Mouse (Mus musculus) gastrocnemius, postnatal 25 days (tissue): ENCODE data around the gene Adcy7. TPM values are rescaled to one million over a fixed set of nuclear protein-coding genes. Genes with fewer than 3 reads are reported as not detected.

Source experiments
- DNase-seq: peaks from one replicate; pipeline ENCODE4 v3.0.0; 2022
- total RNA-seq, 2 experiments: library from RNA; stranded (reverse); gene quantifications; 1 replicate in 1 of 2; 2 replicates in 1 of 2; pipeline ENCODE4 v1.2.3; 2021

The Adcy7 gene
- total RNA-seq, 2 experiments from 2014 or later: 6.7 to 7.9 TPM

DNA sequence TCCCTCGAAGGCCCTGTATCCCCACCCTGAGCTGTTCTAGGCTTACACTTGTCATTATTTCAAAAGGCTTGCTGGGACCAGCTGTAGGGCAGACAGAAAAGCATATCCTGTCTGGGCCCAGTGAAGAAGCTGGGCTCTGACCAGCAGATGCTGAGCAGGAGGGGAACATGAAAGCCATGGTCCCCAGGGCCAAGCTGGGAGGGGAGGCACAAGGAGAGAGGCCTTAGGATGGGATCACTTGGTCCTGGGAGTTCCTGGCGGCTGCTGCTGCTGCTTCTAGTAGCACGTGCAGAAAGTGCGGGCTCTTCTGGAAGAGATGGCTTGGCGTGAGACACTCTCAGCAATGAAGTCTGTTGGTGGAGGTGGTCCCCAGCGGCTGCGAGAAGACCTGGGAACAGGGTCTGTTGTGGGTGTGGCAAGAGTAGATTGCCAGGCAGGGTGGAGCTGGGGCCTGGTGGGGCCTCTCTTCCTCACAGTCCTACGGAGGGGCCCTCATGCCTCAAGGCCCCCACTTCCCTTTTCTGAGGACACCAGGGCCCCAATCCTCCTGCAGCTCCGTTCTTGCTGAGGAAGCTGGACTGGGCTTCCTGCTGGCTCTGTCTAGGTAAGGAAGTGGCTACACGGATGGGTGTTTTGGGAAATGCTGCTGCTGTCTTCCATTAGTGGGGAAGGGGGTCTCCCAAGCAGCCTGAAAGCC lies 27.9 kb downstream of the Adcy7 start:
- peak; percentile 56 for DNase-seq

GRCm38 (mm10) chr8:88301589-88302437 lies 29.6 kb downstream of the Adcy7 start:
- DNase-seq: no peak

GRCm38 (mm10) chr8:88305814-88306213 lies 33.6 kb downstream of the Adcy7 start:
- no peak for DNase-seq

DNA sequence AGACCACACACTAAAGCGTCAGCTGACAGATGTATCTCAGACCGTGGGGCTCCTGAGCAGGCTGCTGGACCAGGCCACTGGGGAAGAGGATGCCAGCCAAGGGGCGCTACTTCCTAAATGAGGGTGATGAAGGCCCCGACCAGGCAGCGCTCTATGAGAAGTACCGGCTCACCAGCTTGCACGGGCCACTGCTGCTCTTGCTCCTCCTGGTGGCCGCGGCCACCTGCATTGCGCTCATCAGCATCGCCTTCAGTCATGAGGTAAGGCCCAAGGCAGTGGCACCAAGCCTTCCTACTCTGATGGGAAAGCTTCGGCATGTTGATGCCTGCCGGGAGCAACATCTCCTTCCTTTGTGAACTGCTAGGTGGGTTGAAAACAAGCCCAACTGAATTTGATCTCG lies 34.3 kb downstream of the Adcy7 start:
- no peak for DNase-seq

DNA sequence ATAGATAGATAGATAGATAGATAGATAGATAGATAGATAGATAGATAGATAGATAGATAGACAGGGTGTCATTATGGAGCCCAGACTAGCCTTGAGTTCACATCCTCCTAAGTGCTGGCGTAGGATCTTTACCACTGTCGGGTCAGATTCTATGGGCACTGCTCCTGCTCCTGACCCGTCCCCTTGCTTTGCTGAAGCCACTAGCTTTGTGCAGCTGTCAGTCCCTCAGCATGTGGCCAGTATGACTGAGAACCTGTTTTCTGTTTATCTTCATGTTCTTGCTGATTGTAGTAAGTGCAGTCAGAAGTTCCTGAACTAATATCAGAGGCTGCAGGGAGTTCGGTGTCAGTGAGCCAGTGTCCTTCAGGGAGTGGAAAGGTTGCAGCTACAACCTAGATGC lies 35.5 kb downstream of the Adcy7 start:
- no peak for DNase-seq

DNA sequence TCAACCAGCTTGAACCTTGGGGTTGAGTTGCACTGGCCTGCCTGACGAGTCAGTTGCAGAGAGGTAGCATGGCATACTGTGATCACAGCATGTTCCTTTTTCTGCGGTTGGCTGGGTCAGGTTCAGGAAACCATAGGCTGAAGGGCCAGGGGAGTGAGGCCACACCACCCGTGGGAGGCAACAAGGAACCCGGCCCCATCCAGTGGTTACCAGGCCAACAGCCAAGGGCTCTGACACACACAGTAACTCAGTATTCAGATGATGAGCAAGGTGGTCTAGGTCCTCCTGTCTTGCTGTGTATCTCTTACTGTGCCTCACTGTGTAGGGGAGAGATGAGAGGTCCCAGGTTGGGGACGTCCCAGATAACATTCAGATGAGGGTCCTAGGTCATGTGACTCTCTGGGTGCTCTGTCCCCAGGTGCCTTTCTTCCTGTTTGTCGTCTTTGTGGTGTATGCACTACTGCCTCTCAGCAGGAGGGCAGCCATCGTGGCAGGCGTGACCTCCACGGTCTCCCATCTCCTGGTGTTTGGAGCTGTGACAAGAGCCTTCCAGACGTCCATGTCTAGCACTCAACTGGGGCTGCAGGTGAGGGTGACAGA lies 37.2 kb downstream of the Adcy7 start:
- no peak for DNase-seq

DNA sequence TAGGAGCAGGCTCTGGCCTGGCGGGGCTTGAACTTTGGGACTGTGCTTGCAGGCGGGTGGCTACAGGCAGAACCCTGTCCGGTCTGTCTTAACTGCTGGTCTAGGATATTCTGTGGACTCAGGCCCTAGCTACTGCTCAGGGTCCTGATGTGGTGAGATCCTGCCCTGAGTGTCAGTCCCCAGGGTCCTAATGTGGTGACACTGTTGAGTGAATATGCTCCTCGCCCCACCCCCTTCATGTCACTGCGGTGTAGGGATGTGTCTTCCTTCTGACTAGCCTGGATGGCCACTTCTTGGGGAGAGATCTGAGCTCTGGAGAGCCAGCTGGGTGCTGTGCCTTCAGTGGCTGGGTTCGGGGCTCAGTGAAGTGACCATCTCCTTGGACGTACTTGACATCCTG lies 37.7 kb downstream of the Adcy7 start:
- DNase-seq: no peak

- DNase-seq: peak; percentile 55
Measured at GRCm38 (mm10) chr8:88310286-88310685, 38.1 kb downstream of the Adcy7 start.

DNA sequence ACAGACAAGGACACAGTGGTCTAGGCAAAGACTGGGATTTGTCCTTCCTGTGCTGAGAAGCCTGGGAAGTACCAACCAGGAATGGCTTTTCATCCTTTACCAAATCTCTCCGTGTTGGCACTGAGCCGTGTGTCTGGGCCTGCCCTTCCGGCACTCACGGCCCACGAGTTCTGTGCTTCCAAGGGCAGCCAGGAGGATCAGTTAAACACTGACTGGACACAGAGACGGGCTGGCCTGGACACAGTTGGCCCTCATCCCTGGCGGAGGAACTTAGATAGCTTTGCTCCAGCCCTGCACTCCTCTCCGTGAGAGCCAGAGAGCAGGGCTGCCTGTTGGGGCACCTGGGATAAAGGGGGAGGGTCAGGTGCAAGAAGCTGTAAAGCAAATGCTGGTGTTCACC lies 40.8 kb downstream of the Adcy7 start:
- peak; percentile 84 for DNase-seq

- no peak for DNase-seq
Measured at GRCm38 (mm10) chr8:88313991-88314390, 41.8 kb downstream of the Adcy7 start.

DNA sequence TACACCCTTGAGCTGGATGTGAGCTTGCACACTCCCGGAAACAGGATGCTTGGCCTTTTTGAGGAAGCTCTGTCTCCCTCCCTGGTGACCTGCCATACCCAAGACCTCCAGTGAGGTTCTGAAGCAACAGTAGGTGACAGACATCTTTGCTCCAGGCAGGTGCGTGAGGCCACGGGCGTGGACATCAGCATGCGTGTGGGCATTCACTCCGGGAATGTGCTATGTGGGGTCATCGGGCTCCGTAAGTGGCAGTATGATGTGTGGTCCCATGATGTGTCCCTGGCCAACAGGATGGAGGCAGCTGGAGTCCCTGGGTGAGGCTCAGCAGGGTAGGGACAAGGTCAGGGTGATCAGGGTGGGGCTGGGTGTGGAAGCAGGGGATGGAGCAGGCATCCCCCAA lies 43.1 kb downstream of the Adcy7 start:
- DNase-seq: no peak

DNA sequence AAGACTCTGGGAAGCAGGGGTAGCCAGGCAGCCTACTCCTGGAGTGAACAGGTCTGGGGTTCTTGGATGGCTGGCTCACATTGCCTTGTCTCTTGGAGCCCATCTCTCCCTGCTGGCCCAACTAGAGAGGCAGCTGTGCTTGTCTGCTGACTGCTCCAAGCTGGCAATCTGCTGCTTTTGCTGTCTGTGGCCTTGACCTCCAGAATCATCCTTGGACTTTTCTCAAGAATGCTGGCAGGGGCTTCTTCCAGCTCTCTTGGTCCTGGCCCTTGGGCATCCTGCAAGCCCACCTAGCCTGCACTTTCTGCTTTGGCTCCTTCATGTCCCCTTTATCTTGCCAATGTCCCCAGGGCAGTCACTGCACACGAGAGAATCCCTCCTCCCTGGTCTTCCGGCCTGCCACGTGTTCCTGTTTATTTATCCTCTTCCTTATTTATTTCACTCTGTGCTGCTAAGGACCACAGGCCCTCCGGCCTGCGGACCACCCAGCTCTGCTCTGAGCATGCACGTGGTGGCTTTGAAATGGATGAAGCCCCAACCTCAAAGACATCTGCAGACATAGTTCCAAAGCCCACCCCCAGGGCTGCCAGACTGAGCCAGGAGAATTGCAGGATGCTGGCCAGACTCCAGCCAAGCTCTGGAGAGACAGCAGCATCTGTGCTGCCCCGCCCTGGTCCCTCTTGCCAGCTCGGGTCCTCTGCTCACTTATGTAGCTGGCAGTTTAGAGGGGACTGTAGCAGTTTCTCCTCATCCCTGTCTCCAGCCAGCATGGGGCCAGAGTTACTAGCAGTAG lies 44.1 kb downstream of the Adcy7 start:
- DNase-seq: peak; percentile 80

- no peak for DNase-seq
Measured at GRCm38 (mm10) chr8:88317341-88317740, 45.1 kb downstream of the Adcy7 start.

DNA sequence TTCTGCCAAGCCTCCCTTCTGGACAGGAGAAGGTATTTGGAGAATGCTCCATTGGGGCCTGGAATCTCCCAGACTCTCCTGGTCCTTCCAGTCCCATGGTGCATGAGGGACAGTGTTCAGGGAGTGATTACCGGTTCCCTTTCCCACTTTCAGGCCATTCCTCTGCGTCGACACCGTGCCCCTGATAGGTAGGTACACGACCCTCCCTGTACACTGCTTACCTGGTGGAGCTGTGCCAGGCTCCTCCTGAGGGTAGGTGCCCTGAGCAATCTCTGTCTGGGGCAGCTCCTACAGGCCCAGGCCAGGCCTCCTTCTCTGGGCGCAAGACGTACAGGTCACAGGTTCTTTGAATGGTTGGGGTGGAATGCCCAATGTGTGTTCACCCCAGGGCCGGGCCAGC lies 45.9 kb downstream of the Adcy7 start:
- no peak for DNase-seq

- no peak for DNase-seq
Measured at GRCm38 (mm10) chr8:88320134-88320533, 47.9 kb downstream of the Adcy7 start.

- no peak for DNase-seq
Measured at GRCm38 (mm10) chr8:88321387-88321786, 49.2 kb downstream of the Adcy7 start.

- DNase-seq: no peak
Measured at GRCm38 (mm10) chr8:88323523-88323922, 51.3 kb downstream of the Adcy7 start.

DNA sequence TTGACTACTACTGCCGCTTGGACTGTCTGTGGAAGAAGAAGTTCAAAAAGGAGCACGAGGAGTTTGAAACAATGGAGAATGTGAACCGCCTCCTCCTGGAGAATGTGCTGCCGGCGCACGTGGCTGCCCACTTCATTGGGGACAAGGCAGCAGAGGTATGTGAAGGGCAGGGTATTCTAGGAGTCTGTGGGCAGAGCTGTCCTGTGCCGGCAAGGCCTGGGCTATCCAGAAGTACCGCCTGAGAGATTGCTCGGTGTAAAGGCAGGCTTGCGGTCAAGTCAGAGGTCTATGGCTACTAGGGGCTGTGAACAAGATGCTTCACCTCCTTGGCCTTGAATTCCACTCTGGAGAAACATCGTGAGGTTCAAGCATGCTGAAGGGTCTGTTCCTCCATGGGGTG lies 52.6 kb downstream of the Adcy7 start:
- no peak for DNase-seq

DNA sequence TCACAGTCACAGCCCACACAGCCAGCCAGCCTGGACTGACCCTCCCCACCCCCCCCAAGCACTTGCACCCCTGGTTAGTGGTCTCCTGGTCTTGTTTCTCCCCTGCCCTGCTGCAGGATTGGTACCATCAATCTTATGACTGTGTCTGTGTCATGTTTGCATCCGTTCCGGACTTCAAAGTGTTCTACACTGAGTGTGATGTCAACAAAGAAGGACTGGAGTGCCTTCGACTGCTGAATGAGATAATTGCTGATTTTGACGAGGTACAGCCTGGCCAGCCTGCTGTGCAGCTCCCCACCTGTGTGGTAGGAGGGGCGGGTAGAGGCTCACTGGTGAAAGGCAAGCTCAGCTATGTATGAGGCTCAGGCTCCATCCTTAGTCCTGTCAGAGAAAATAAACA lies 53.0 kb downstream of the Adcy7 start:
- no peak for DNase-seq

DNA sequence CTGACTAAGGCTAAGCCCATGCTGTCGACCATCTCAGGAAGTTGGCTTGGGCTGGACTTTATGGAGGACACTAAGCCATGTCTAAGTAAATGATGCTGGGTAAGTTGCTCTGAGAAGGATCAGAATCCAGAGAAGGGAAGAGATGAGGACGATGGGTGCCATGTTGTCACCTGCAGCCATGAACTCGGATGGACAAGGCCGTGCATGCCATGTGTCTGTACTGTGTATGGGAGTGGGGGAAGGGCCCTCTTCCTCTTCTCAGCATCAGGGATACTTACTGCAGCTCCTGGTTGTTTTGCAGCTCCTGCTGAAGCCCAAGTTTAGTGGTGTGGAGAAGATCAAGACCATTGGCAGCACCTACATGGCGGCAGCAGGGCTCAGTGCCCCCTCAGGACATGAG lies 53.6 kb downstream of the Adcy7 start:
- no peak for DNase-seq

DNA sequence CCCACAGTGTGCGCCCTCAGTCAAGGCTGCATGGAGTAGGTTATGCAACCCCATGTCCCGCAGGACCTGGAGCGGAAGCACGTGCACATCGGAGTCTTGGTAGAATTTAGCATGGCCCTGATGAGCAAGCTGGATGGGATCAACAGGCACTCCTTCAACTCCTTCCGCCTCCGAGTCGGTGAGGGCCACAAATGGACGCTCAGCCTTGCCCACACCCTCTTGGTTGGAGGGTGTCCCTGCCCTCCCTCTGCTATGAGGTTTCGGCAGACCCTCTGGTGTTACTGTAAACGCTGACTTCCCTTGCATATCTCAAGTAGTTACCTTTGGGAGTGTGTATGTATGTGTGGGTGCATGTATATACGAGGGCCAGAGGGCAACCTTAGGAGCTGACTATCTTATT lies 54.1 kb downstream of the Adcy7 start:
- no peak for DNase-seq

DNA sequence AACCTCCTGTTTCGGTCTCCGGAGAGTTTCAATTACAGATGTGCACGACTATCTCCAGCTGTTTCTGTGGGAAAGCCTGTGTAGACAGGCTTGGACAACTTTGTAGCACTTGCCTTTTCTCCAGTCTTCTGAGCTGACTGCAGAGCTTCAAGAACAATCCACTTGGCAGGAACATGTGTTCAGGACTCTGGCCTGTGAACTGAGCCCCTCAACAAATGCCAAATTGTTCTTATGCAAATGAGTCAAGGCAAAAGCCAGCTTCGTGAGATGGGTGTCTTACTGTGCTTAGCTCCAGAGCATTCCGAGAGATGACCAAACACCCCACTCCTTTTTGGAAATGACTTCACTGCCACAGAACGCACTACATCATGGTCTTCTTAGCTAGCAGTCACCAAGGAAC lies 56.5 kb downstream of the Adcy7 start:
- peak; percentile 25 for DNase-seq

DNA sequence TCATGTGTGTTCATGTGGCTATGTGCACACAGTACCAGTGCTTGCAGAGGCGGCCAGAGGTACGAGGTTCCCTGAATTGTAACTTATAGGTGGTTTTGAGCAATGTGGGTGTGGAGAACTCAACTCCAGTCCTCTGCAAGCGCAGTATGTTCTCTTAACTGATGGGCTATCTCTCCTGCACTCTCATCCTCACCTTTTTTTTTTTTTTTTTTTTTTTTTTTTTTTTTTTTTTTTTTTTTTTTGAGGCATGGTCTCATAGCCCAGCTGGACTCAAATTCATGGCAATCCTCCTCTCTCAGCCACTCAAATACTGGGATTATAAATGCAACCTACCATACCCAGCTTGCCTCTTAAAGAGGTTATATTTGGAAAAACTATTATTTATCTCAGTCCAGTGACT lies 58.6 kb downstream of the Adcy7 start:
- no peak for DNase-seq
